Mouse (Mus musculus) brain, embryonic 14.5 days (tissue): ENCODE data around the gene Olfr470.

Experiments used
- CTCF ChIP-seq: fragments of 200-500 bp; IDR thresholded peaks from 2 replicates; pipeline ENCODE4 v1.5.1; 2012; ENCODE audit warnings: inconsistent platforms, mild to moderate bottlenecking, moderate library complexity, borderline replicate concordance; ENCODE audit not compliant: insufficient read depth, insufficient read length; ENCODE audit errors: extremely low read depth
- POLR2A ChIP-seq: fragments of 200-500 bp; IDR thresholded peaks from 2 replicates; pipeline ENCODE4 v1.6.1; 2012; ENCODE audit warnings: mild to moderate bottlenecking, inconsistent platforms, borderline replicate concordance; ENCODE audit not compliant: poor library complexity, insufficient read depth, insufficient read length, severe bottlenecking; ENCODE audit errors: extremely low read depth

DNA sequence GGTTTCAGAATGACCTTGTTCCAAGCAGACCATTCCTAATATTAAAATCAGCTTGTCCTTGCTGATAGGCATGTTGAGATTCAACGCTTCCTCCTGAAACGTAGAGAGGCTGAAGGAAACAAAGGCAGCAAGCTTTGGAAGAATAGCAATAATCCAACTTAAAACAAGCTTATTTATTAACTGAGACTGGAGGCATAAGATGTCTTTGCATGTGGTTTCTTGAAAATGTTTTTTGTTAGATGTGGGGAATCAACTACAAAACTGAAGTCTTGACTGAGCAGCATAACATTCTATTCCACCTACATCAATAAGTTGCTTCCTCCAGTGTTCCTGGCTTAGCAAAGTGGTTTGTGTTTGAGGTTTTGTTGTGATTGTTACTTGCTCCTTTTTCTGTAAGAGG is 46.2 kb downstream of the Olfr470 start, which contains the start of gene Ovch2:
- TF ChIP-seq CTCF, result no peak
- TF ChIP-seq POLR2A, result no peak
